ENCODE assay signal across 28 mouse cellular contexts in genomic region chrX:122854453-122854852, GRCm38 (mm10).
A peak's percentile ranks its signal among the peaks of the same experiment; 100 is the strongest.
DNase-seq lines count a peak whose midpoint lies in the region; ATAC-seq and TF ChIP-seq lines count a peak whose summit lies in the region.
"Had no signal": no experiment of that assay in that cellular context is flagged by ENCODE, and none has a peak within 500 bp of the region (broad histone marks: within the 10 kb centered on the region; RNA-seq: fewer than 3 reads in every experiment).

No protein-coding gene starts in this region.

- H3K4me1 ChIP-seq in hindbrain, postnatal 0 days (ENCODE audit: insufficient read depth, low read length), result no peaks in the 10 kb centered on the region
- H3K4me1 ChIP-seq in hindbrain, embryonic 11.5 days (replicated peaks; ENCODE audit: control insufficient read depth, insufficient read depth, low read length), result no peaks in the 10 kb centered on the region
- H3K4me1 ChIP-seq in midbrain, embryonic 14.5 days (ENCODE audit: control insufficient read depth, insufficient read depth, low read length), result no peaks in the 10 kb centered on the region
- no peaks in the 10 kb centered on the region for H3K4me1 ChIP-seq in midbrain, embryonic 16.5 days (ENCODE audit: control insufficient read depth, insufficient read depth, low read length)
- no peaks in the 10 kb centered on the region for H3K4me1 ChIP-seq in MEL (ENCODE audit: control insufficient read depth in 1 of 2, insufficient read depth in 2 of 2, low read length in 2 of 2)
- H3K4me1 ChIP-seq: embryonic facial prominence, embryonic 13.5 days; liver, embryonic 12.5 days had no signal

- H3K79me2 ChIP-seq in MEL (ENCODE audit: control insufficient read depth, insufficient read depth, low read length, poor library complexity), result no peaks in the 10 kb centered on the region

- TF ChIP-seq RAD21 in MEL (IDR thresholded peaks at IDR 0.05; ENCODE audit: low read depth, low read length), result peak; percentile 57

- no peak for TF ChIP-seq EP300 in MEL (IDR thresholded peaks at IDR 0.05; ENCODE audit: low read depth in 1 of 2, low read length in 2 of 2)

- DNase-seq in hindbrain, postnatal 0 days (ENCODE audit: low spot score), result peak; percentile 28
- DNase-seq in hindbrain, embryonic 11.5 days (ENCODE audit: low spot score), result no peak
- peak; percentile 27 for DNase-seq in midbrain, embryonic 14.5 days
- DNase-seq in MEL (ENCODE audit: low read depth, low spot score) (peak; percentile 10), adipocyte (ENCODE audit: low spot score) (no peak)
- peak; percentile 11 for DNase-seq in retina, postnatal 1 day
- DNase-seq: adrenal gland, adult 2 months; adrenal gland, postnatal 36 days; cerebellum, adult 9-10 months; cerebellum, postnatal 36 days; gastrocnemius, adult 2 months; gastrocnemius, postnatal 36 days; heart, adult 18-20 months; heart, postnatal 4 days; kidney, adult 11 months; kidney, postnatal 4 days; layer of hippocampus, adult 9-11 months; left cerebral cortex, postnatal 4 days; liver, postnatal 0 days; lung, postnatal 36 days; thymus, postnatal 4 days had no signal

- H3K27ac ChIP-seq in hindbrain, postnatal 0 days, result no peak overlapping the region
- no peak overlapping the region for H3K27ac ChIP-seq in hindbrain, embryonic 11.5 days (ENCODE audit: low read depth, low read length)
- no peak overlapping the region for H3K27ac ChIP-seq in midbrain, embryonic 14.5 days (replicated peaks; ENCODE audit: low read depth, low read length)
- H3K27ac ChIP-seq in midbrain, embryonic 16.5 days (ENCODE audit: low read length), result no peak overlapping the region
- no peak overlapping the region for H3K27ac ChIP-seq in MEL (ENCODE audit: control insufficient read depth, low read depth, low read length)
- H3K27ac ChIP-seq: embryonic facial prominence, embryonic 13.5 days; gastrocnemius, adult 2 months; hindbrain, embryonic 14.5 days; liver, embryonic 12.5 days had no signal

- no peak overlapping the region for H3K4me2 ChIP-seq in hindbrain, postnatal 0 days (ENCODE audit: low read depth, low read length)
- no peak overlapping the region for H3K4me2 ChIP-seq in hindbrain, embryonic 11.5 days (replicated peaks; ENCODE audit: low read depth, low read length)
- no peak overlapping the region for H3K4me2 ChIP-seq in midbrain, embryonic 14.5 days (ENCODE audit: low read length)
- no peak overlapping the region for H3K4me2 ChIP-seq in midbrain, embryonic 16.5 days (ENCODE audit: low read length)
- H3K4me2 ChIP-seq: embryonic facial prominence, embryonic 13.5 days; heart, embryonic 11.5 days; hindbrain, embryonic 14.5 days; liver, embryonic 12.5 days; midbrain, embryonic 11.5 days had no signal

- ATAC-seq in hindbrain, postnatal 0 days, result no peak
- ATAC-seq in hindbrain, embryonic 11.5 days (ENCODE audit: low FRiP score), result no peak
- no peak for ATAC-seq in midbrain, embryonic 14.5 days (ENCODE audit: low FRiP score, low TSS enrichment)
- no peak for ATAC-seq in midbrain, embryonic 16.5 days
- ATAC-seq: inflammation-experienced regulatory T-cells, adult 6 months; liver, embryonic 12.5 days; liver, postnatal 0 days had no signal

- no peaks in the 10 kb centered on the region for H3K9me3 ChIP-seq in hindbrain, postnatal 0 days (ENCODE audit: low read length)
- H3K9me3 ChIP-seq in hindbrain, embryonic 11.5 days (ENCODE audit: control insufficient read depth, low read length), result no peaks in the 10 kb centered on the region
- H3K9me3 ChIP-seq in midbrain, embryonic 14.5 days (ENCODE audit: control insufficient read depth, low read length), result no peaks in the 10 kb centered on the region
- H3K9me3 ChIP-seq in midbrain, embryonic 16.5 days (replicated peaks; ENCODE audit: control insufficient read depth, low read length, poor library complexity, severe bottlenecking), result no peaks in the 10 kb centered on the region
- H3K9me3 ChIP-seq in MEL (replicated peaks; ENCODE audit: insufficient read depth, low read length), result no peaks in the 10 kb centered on the region
- H3K9me3 ChIP-seq: embryonic facial prominence, embryonic 13.5 days; liver, embryonic 12.5 days had no signal

- TF ChIP-seq CTCF in hindbrain, postnatal 0 days (IDR thresholded peaks at IDR 0.05; ENCODE audit: low read depth), result peak; percentile 37
- TF ChIP-seq CTCF in MEL (IDR thresholded peaks at IDR 0.05 in 2 of 3, conservative IDR thresholded peaks at IDR 0.05 in 1 of 3; ENCODE audit: control insufficient read depth in 1 of 3, insufficient read depth in 1 of 3, low read depth in 2 of 3, low read length in 3 of 3, poor library complexity in 1 of 3, severe bottlenecking in 1 of 3), result peak in 1 of 3 experiments; percentile 41; a peak in 2 of 6 replicates

- WGBS in hindbrain, postnatal 0 days, result 47% methylated on average over 1 of the region's 1 CpGs
- WGBS in hindbrain, embryonic 11.5 days, result 45% methylated on average over 1 of the region's 1 CpGs
- WGBS in midbrain, embryonic 14.5 days, result 57% methylated on average over 1 of the region's 1 CpGs
- WGBS in midbrain, embryonic 16.5 days, result 62% methylated on average over 1 of the region's 1 CpGs

- H3K9ac ChIP-seq in hindbrain, postnatal 0 days (replicated peaks; ENCODE audit: low read length), result no peak overlapping the region
- no peak overlapping the region for H3K9ac ChIP-seq in hindbrain, embryonic 11.5 days (ENCODE audit: low read depth, low read length)
- no peak overlapping the region for H3K9ac ChIP-seq in midbrain, embryonic 14.5 days (replicated peaks; ENCODE audit: low read length)
- H3K9ac ChIP-seq in midbrain, embryonic 16.5 days (ENCODE audit: low read depth, low read length), result no peak overlapping the region
- H3K9ac ChIP-seq in MEL (ENCODE audit: control insufficient read depth, low read depth, low read length, poor library complexity, severe bottlenecking), result no peak overlapping the region
- H3K9ac ChIP-seq: embryonic facial prominence, embryonic 13.5 days; hindbrain, embryonic 14.5 days; liver, embryonic 12.5 days; liver, postnatal 0 days had no signal

- H3K36me3 ChIP-seq in hindbrain, postnatal 0 days (ENCODE audit: insufficient read depth, low read length), result no peaks in the 10 kb centered on the region
- H3K36me3 ChIP-seq in hindbrain, embryonic 11.5 days (ENCODE audit: control insufficient read depth, insufficient read depth, low read length), result no peaks in the 10 kb centered on the region
- H3K36me3 ChIP-seq in midbrain, embryonic 14.5 days (ENCODE audit: control insufficient read depth, insufficient read depth, low read length), result no peaks in the 10 kb centered on the region
- H3K36me3 ChIP-seq in midbrain, embryonic 16.5 days (ENCODE audit: control insufficient read depth, insufficient read depth, low read length), result no peaks in the 10 kb centered on the region
- H3K36me3 ChIP-seq in MEL (ENCODE audit: control insufficient read depth in 1 of 2, insufficient read depth in 2 of 2, low read length in 2 of 2), result no peaks in the 10 kb centered on the region
- H3K36me3 ChIP-seq: embryonic facial prominence, embryonic 13.5 days; liver, embryonic 12.5 days had no signal

- TF ChIP-seq POLR2A in MEL (IDR thresholded peaks at IDR 0.05; ENCODE audit: control insufficient read depth in 1 of 2, insufficient read depth in 1 of 2, low read depth in 1 of 2, low read length in 2 of 2, poor library complexity in 1 of 2), result no peak

- H3K4me3 ChIP-seq in hindbrain, postnatal 0 days (ENCODE audit: low read length), result no peak overlapping the region
- H3K4me3 ChIP-seq in hindbrain, embryonic 11.5 days (ENCODE audit: low read depth, low read length), result no peak overlapping the region
- no peak overlapping the region for H3K4me3 ChIP-seq in midbrain, embryonic 14.5 days (replicated peaks; ENCODE audit: low read depth, low read length)
- no peak overlapping the region for H3K4me3 ChIP-seq in midbrain, embryonic 16.5 days (ENCODE audit: low read depth, low read length)
- H3K4me3 ChIP-seq in MEL (ENCODE audit: control insufficient read depth in 1 of 2, insufficient read depth in 1 of 2, low read depth in 2 of 2, low read length in 2 of 2), result no peak overlapping the region
- H3K4me3 ChIP-seq: embryonic facial prominence, embryonic 13.5 days; gastrocnemius, adult 2 months; liver, embryonic 12.5 days had no signal

- no peaks in the 10 kb centered on the region for H3K27me3 ChIP-seq in hindbrain, postnatal 0 days (ENCODE audit: insufficient read depth, low read length)
- no peaks in the 10 kb centered on the region for H3K27me3 ChIP-seq in hindbrain, embryonic 11.5 days (ENCODE audit: control insufficient read depth, insufficient read depth, low read length)
- H3K27me3 ChIP-seq in midbrain, embryonic 14.5 days (ENCODE audit: control insufficient read depth, insufficient read depth, low read length), result no peaks in the 10 kb centered on the region
- no peaks in the 10 kb centered on the region for H3K27me3 ChIP-seq in midbrain, embryonic 16.5 days (ENCODE audit: control insufficient read depth, insufficient read depth, low read depth, low read length)
- H3K27me3 ChIP-seq in MEL (ENCODE audit: control insufficient read depth in 1 of 2, insufficient read depth in 2 of 2, low read length in 2 of 2), result no peaks in the 10 kb centered on the region
- H3K27me3 ChIP-seq: embryonic facial prominence, embryonic 13.5 days; liver, embryonic 12.5 days had no signal

TF ChIP-seq in MEL, 35 proteins besides CTCF, POLR2A, EP300 and RAD21:
- TF ChIP-seq ELF1 (IDR thresholded peaks at IDR 0.05; ENCODE audit: low read depth, low read length) (no peak), SMC3 (IDR thresholded peaks at IDR 0.05; ENCODE audit: low read depth, low read length) (peak; percentile 44), MAZ (IDR thresholded peaks at IDR 0.05; ENCODE audit: low read depth, low read length) (no peak), CHD1 (IDR thresholded peaks at IDR 0.05; ENCODE audit: low read depth, low read length) (no peak), MYC (IDR thresholded peaks at IDR 0.05; ENCODE audit: low read depth, low read length) (no peak), KAT2A (conservative IDR thresholded peaks at IDR 0.05; ENCODE audit: low read depth, low read length) (no peak), ZMIZ1 (IDR thresholded peaks at IDR 0.05; ENCODE audit: low read depth, low read length) (no peak), USF2 (IDR thresholded peaks at IDR 0.05; ENCODE audit: borderline replicate concordance in 1 of 2, insufficient read depth in 1 of 2, low read depth in 1 of 2, low read length in 2 of 2) (no peak), ZKSCAN1 (IDR thresholded peaks at IDR 0.05; ENCODE audit: low read depth, low read length) (no peak), SIN3A (IDR thresholded peaks at IDR 0.05; ENCODE audit: low read length) (no peak), ZC3H11A (IDR thresholded peaks at IDR 0.05; ENCODE audit: low read depth, low read length) (0 out of 2 replicates have a peak, but pooled peaks have one; percentile 9), POLR2AphosphoS5 (IDR thresholded peaks at IDR 0.05; ENCODE audit: borderline replicate concordance, low read depth, low read length) (no peak)

Comparison
In these comparisons a context has a peak if more than half of its experiments do, and no peak if none do; other contexts are left out.
1. DNase-seq: peak in hindbrain, postnatal 0 days (single experiment), midbrain, embryonic 14.5 days (single experiment), MEL (single experiment) and retina, postnatal 1 day (single experiment); none in hindbrain, embryonic 11.5 days (single experiment) and adipocyte (single experiment).